ENCODE assay signal across 8 mouse cellular contexts in genomic region chr16:75766388-75767249, GRCm38 (mm10). TPM values are rescaled to one million over a fixed set of nuclear protein-coding genes. Genes with fewer than 3 reads are reported as not detected.
DNase-seq lines count a peak whose midpoint lies in the region; ATAC-seq and TF ChIP-seq lines count a peak whose summit lies in the region.

Hspa13 (minus strand) TSS chr16:75767104.

- peak within 1 kb of the TSS; percentile 80 for H3K4me2 ChIP-seq in hindbrain, postnatal 0 days (ENCODE audit: low read depth, low read length)

- under 1% methylated on average over 51 of the region's 51 CpGs for WGBS in hindbrain, postnatal 0 days

- peak; percentile 60 for TF ChIP-seq CTCF in gastrocnemius, adult 2 months (IDR thresholded peaks at IDR 0.05)
- TF ChIP-seq CTCF in hindbrain, postnatal 0 days (IDR thresholded peaks at IDR 0.05; ENCODE audit: low read depth), result peak; percentile 51; the same call in 1 of the 2 replicates
- peak; percentile 60 for TF ChIP-seq CTCF in left cerebral cortex, adult 2 months (IDR thresholded peaks at IDR 0.05)

- peaks cover 4% of the 10 kb centered on the region; the same call in 1 of the 2 replicates for H3K4me1 ChIP-seq in hindbrain, postnatal 0 days (ENCODE audit: insufficient read depth, low read length)

- peaks cover 9% of the 10 kb centered on the region; the same call in 1 of the 2 replicates for H3K36me3 ChIP-seq in hindbrain, postnatal 0 days (ENCODE audit: insufficient read depth, low read length)

- H3K27me3 ChIP-seq in hindbrain, postnatal 0 days (ENCODE audit: insufficient read depth, low read length), result no peaks in the 10 kb centered on the region

- intact Hi-C loops in gastrocnemius, adult 2 months (cut with DNase I), result no loop called here
- intact Hi-C loops in left cerebral cortex, adult 2 months (cut with DNase I), result loop anchor here (2.0 kb wide), 1 partner anchor 606 kb away; the partner anchor contains the start of gene Nrip1

- DNase-seq in ZHBTc4 (ENCODE audit: low read depth, low spot score), result peak; percentile 97
- peak; percentile 97 for DNase-seq in gastrocnemius, adult 2 months
- DNase-seq in hindbrain, postnatal 0 days (ENCODE audit: low spot score), result peak; percentile 99
- DNase-seq in left cerebral cortex, adult 2 months (ENCODE audit: extremely low spot score in 1 of 2, low spot score in 2 of 2), result peak; percentile 97
- DNase-seq in right cerebral cortex, adult 2 months (ENCODE audit: low spot score in 2 of 2), result peak; percentile 99
- peak; percentile 97 for DNase-seq in urinary bladder, postnatal 14 days (ENCODE audit: low spot score)

- H3K9me3 ChIP-seq in hindbrain, postnatal 0 days (ENCODE audit: low read length), result no peaks in the 10 kb centered on the region

- H3K27ac ChIP-seq in gastrocnemius, adult 2 months, result peak within 1 kb of the TSS; percentile 78
- H3K27ac ChIP-seq in hindbrain, postnatal 0 days, result peak within 1 kb of the TSS; percentile 81
- peak within 1 kb of the TSS; percentile 80 for H3K27ac ChIP-seq in left cerebral cortex, adult 2 months

- ATAC-seq in common myeloid progenitor, adult 5-6 weeks (replicated peaks; ENCODE audit: low read depth, poor library complexity, severe bottlenecking), result peak; percentile 96
- peak; percentile 99 for ATAC-seq in hindbrain, postnatal 0 days
- peak; percentile 94 for ATAC-seq in megakaryocyte, adult 5-6 weeks (ENCODE audit: poor library complexity, severe bottlenecking)

- peak within 1 kb of the TSS; percentile 75 for H3K9ac ChIP-seq in hindbrain, postnatal 0 days (replicated peaks; ENCODE audit: low read length)

- peak within 1 kb of the TSS; percentile 76 for H3K4me3 ChIP-seq in gastrocnemius, adult 2 months
- H3K4me3 ChIP-seq in hindbrain, postnatal 0 days (ENCODE audit: low read length), result peak within 1 kb of the TSS; percentile 61
- H3K4me3 ChIP-seq in left cerebral cortex, adult 2 months, result peak within 1 kb of the TSS; percentile 72

RNA-seq across cellular contexts. Expression of gene Hspa13, which starts in this region (rescaled TPM):
- 30.3 and 31.6 TPM in 2 replicates for total RNA-seq in common myeloid progenitor, adult 5-6 weeks (2017)
- total RNA-seq in gastrocnemius, adult 2 months (2021), result 1 to 10 TPM; 7.8 to 9.1 TPM
- 36.4 and 38.2 TPM in 2 replicates for total RNA-seq in hindbrain, postnatal 0 days (2014; rRNA removed)
- 38.1 and 40.4 TPM in 2 replicates for polyA plus RNA-seq in hindbrain, postnatal 0 days (2015; fragmentation: Nextera tagmentation; extraction: Ambion mirVana)
- total RNA-seq in left cerebral cortex, adult 2 months (2021), result 10 to 100 TPM; 32.9 to 33.8 TPM
- 17.8 and 23.9 TPM in 2 replicates for total RNA-seq in megakaryocyte, adult 5-6 weeks (2015)
- 24.6 and 26.3 TPM in 2 replicates for total RNA-seq in megakaryocyte, adult 5-6 weeks (2017)

Comparison
In these comparisons a context has a peak if more than half of its experiments do, and no peak if none do; other contexts are left out.
1. Peak in every context shown above with its lines: DNase-seq, ATAC-seq, H3K4me3 ChIP-seq and H3K27ac ChIP-seq.